Mouse (Mus musculus): ENCODE results near the gene Tm4sf20. TPM values are rescaled to one million over a fixed set of nuclear protein-coding genes. Genes with fewer than 3 reads are reported as not detected.

Gene Tm4sf20
- 0.61 TPM for polyA plus RNA-seq (2017; shearing (Covaris generic))

GRCm38 (mm10) chr1:82768269-82768668 is at the start of gene Tm4sf20:
Gene Tm4sf20, minus strand, starts transcription at chr1:82768461.

GRCm38 (mm10) chr1:82771022-82771586 is 2.8 kb upstream of the Tm4sf20 start, which contains the start of gene Gm47791:
Gene Gm47791, minus strand, starts transcription at chr1:82771243.

GRCm38 (mm10) chr1:82724339-82725025 is 43.8 kb downstream of the Tm4sf20 start, which contains the start of gene Mff:
Gene Mff, plus strand, starts transcription at chr1:82724890.

Other genes with a start within 250 kb of the Tm4sf20 start
- gene Col4a4, start 181.6 kb downstream of the Tm4sf20 start, polyA plus RNA-seq (2017; shearing (Covaris generic)), result 0.07 TPM
- gene Col4a3, start 181.5 kb downstream of the Tm4sf20 start, polyA plus RNA-seq (2017; shearing (Covaris generic)), result not detected
- gene Mff, start 43.6 kb downstream of the Tm4sf20 start, polyA plus RNA-seq (2017; shearing (Covaris generic)), result 59.6 TPM
- gene Gm47791, start 2.8 kb upstream of the Tm4sf20 start, polyA plus RNA-seq (2017; shearing (Covaris generic)), result not detected
- 17.9 TPM for gene Agfg1, start 71.0 kb upstream of the Tm4sf20 start, polyA plus RNA-seq (2017; shearing (Covaris generic))
- gene A030005L19Rik, start 144.9 kb upstream of the Tm4sf20 start, polyA plus RNA-seq (2017; shearing (Covaris generic)), result 0.58 TPM
- gene A030014E15Rik, start 156.5 kb upstream of the Tm4sf20 start, polyA plus RNA-seq (2017; shearing (Covaris generic)), result not detected
- not detected for gene Gm6217, start 162.9 kb upstream of the Tm4sf20 start, polyA plus RNA-seq (2017; shearing (Covaris generic))
- not detected for gene A030003K21Rik, start 174.9 kb upstream of the Tm4sf20 start, polyA plus RNA-seq (2017; shearing (Covaris generic))
- gene Gm7544, start 187.6 kb upstream of the Tm4sf20 start, polyA plus RNA-seq (2017; shearing (Covaris generic)), result not detected
- gene Gm47955, start 191.8 kb upstream of the Tm4sf20 start, polyA plus RNA-seq (2017; shearing (Covaris generic)), result not detected
- gene Gm47959, start 232.1 kb upstream of the Tm4sf20 start, polyA plus RNA-seq (2017; shearing (Covaris generic)), result not detected